Mouse (Mus musculus): Measurements from ENCODE around the gene Jph3. TPM values are rescaled to one million over a fixed set of nuclear protein-coding genes. Genes with fewer than 3 reads are reported as not detected.

Jph3 gene
- polyA plus RNA-seq (2016; fragmentation: Nextera tagmentation; extraction: Ambion mirVana) = 0.27 and 0.31 TPM in 2 replicates

DNA sequence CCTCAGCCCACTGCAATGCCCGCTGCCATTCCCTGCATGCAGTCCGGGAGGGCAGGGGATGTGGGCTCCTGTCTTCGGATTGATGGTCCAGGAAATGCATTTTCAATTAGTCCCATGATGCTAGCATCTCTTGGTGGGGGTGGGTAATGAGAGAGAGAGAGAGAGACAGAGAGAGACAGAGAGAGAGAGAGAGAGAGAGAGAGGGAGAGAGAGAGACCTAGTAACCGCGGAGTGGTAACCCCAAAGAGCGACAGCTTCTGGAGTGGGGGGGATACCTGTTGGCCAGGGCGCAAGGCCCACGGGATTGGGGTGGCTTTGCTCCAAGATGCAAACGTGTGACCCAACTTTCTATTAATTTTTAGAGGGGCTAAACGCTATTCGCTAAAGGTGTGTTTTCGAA is at the start of gene Jph3:
Gene Jph3 (plus strand): TSS at position 301 of the 400 bp plus-strand sequence.
- H3K4me3 ChIP-seq = peak within 1 kb of the TSS; percentile 60
- no peak within 1 kb of the TSS for H3K27ac ChIP-seq (ENCODE audit: poor library complexity, severe bottlenecking)
- ATAC-seq (ENCODE audit: insufficient number of reproducible peaks, low FRiP score) = no peak
- WGBS = 11% methylated on average over 12 of the region's 12 CpGs
- no peaks in the 10 kb centered on the region for H3K36me3 ChIP-seq
- peaks cover 17% of the 10 kb centered on the region for H3K4me1 ChIP-seq (replicated peaks)
- H3K27me3 ChIP-seq (replicated peaks) = peaks cover 83% of the 10 kb centered on the region
- peak within 1 kb of the TSS; percentile 84 for H3K4me2 ChIP-seq
- no peak within 1 kb of the TSS for H3K9ac ChIP-seq
- H3K9me3 ChIP-seq (replicated peaks) = peaks cover 5% of the 10 kb centered on the region

DNA sequence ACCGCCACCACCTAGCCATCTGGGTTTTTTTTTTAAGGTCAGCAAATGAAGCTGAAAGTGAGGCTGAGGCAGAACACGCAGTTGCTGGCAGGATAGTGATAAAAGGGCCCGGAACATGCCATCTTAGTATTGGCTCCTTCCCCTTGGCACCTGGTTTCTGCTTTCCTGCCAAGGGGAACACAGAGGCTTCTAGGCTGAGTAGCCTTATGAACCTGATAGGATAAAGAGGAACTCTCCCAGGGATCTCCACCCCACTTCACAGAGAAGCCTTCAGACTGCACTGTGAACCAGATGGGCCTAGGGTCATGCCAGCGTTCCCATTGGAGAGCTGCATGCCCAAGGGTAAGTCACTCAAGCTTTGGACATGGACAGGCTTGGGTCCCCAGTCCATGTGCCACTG is 48.5 kb upstream of the Jph3 start:
- no peaks in the 10 kb centered on the region for H3K36me3 ChIP-seq
- 76% methylated on average over 4 of the region's 4 CpGs for WGBS
- 0 out of 2 replicates have a peak, but pooled peaks cover 3% of the 10 kb centered on the region for H3K27me3 ChIP-seq (replicated peaks)
- no peak overlapping the region for H3K27ac ChIP-seq (ENCODE audit: poor library complexity, severe bottlenecking)
- no peak overlapping the region for H3K4me3 ChIP-seq
- no peak overlapping the region for H3K4me2 ChIP-seq
- no peaks in the 10 kb centered on the region for H3K9me3 ChIP-seq (replicated peaks)
- H3K4me1 ChIP-seq (replicated peaks) = no peaks in the 10 kb centered on the region
- no peak for ATAC-seq (ENCODE audit: insufficient number of reproducible peaks, low FRiP score)
- no peak overlapping the region for H3K9ac ChIP-seq

DNA sequence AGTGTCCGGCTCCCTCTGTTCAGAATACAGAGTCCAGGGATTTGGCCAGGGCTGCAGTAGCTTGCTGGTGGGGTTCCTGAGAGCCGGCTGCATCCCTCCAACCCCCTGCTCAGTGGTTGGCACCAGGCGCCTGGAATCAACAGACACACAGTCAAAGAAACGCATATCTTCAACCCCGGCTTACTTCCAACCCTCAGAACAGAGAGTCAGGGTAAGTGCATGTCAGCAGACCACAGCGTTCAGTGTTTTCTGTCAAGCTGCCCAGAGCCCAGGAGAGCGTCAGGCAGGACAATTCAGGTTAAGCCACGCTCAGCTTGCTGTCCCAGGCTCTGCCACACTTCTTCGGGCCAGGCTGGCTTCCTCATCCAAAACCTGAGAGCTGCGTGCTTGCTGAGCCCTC is 48.0 kb upstream of the Jph3 start:
- H3K4me2 ChIP-seq = no peak overlapping the region
- no peaks in the 10 kb centered on the region for H3K9me3 ChIP-seq (replicated peaks)
- no peak for ATAC-seq (ENCODE audit: insufficient number of reproducible peaks, low FRiP score)
- no peaks in the 10 kb centered on the region for H3K4me1 ChIP-seq (replicated peaks)
- no peaks in the 10 kb centered on the region for H3K36me3 ChIP-seq
- H3K27ac ChIP-seq (ENCODE audit: poor library complexity, severe bottlenecking) = no peak overlapping the region
- H3K27me3 ChIP-seq (replicated peaks) = 0 out of 2 replicates have a peak, but pooled peaks cover 3% of the 10 kb centered on the region
- 40% methylated on average over 10 of the region's 10 CpGs for WGBS
- no peak overlapping the region for H3K4me3 ChIP-seq
- no peak overlapping the region for H3K9ac ChIP-seq

DNA sequence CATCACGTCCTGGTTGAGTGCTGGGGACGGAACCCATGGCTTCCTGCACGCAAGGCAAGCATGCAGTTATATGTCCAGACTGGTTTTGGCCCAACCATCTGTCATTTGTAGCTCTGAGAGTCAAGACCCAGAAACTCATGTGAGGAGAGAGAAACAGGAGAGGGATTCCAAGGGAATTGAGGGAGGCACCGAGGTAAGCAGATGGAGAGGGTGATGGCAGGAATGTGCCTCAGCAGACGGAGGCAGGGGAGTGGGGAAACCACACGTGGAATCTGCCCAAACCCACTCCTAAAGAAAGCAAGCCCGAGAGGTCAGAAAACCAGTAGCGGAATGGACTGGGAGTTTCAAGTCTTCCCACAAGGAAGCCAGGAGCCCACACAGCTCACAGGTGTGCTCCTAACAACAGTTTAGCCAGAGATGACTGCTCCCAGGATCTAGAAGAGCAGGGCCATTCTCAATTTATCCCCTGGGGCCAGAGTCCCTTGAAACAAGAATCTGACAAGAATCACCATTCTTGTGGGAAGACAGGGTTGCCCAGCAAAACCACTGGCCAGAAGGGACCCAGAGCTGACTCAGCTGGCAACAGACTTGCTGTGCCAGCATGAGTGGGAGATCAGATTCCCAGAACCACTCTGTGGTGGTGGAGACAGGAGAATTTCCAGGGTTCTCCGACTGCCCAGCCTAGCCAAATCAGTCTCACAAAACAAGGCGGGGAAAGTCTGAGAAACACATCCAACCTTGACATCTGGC is 46.2 kb upstream of the Jph3 start:
- Histone ChIP-seq H3K4me3 (no peak overlapping the region), H3K9me3 (replicated peaks) (no peaks in the 10 kb centered on the region), H3K4me1 (replicated peaks) (peaks cover 10% of the 10 kb centered on the region), H3K27ac (ENCODE audit: poor library complexity, severe bottlenecking) (no peak overlapping the region), H3K4me2 (no peak overlapping the region), H3K27me3 (replicated peaks) (0 out of 2 replicates have a peak, but pooled peaks cover 3% of the 10 kb centered on the region), H3K36me3 (no peaks in the 10 kb centered on the region), H3K9ac (no peak overlapping the region)
- no peak for ATAC-seq (ENCODE audit: insufficient number of reproducible peaks, low FRiP score)
- WGBS = 68% methylated on average over 10 of the region's 10 CpGs

DNA sequence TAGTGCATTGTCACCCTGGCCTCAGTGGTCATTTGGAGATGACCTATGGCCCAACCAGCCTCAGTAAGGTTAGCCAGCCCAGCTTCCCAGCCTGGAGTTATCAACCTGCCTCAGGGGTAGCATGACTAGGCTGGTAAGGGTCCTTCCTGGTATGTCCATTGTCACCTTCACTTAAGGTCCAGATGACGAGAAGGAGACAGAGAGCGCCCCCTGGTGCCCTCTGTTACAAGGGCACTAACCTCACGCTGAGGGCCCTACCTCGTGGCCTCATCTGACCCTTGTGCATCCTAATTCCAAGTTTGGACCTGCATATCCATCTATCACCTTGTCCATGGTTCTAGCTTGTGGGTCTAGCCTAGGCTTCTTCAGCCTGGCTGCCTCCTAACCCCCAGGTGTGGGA is 44.0 kb upstream of the Jph3 start:
- ATAC-seq (ENCODE audit: insufficient number of reproducible peaks, low FRiP score) = no peak
- WGBS = 18% methylated on average over 4 of the region's 4 CpGs
- H3K36me3 ChIP-seq = no peaks in the 10 kb centered on the region
- peaks cover 13% of the 10 kb centered on the region for H3K4me1 ChIP-seq (replicated peaks)
- no peak overlapping the region for H3K9ac ChIP-seq
- H3K27ac ChIP-seq (ENCODE audit: poor library complexity, severe bottlenecking) = no peak overlapping the region
- no peaks in the 10 kb centered on the region for H3K9me3 ChIP-seq (replicated peaks)
- no peak overlapping the region for H3K4me2 ChIP-seq
- no peak overlapping the region for H3K4me3 ChIP-seq
- 0 out of 2 replicates have a peak, but pooled peaks cover 3% of the 10 kb centered on the region for H3K27me3 ChIP-seq (replicated peaks)

DNA sequence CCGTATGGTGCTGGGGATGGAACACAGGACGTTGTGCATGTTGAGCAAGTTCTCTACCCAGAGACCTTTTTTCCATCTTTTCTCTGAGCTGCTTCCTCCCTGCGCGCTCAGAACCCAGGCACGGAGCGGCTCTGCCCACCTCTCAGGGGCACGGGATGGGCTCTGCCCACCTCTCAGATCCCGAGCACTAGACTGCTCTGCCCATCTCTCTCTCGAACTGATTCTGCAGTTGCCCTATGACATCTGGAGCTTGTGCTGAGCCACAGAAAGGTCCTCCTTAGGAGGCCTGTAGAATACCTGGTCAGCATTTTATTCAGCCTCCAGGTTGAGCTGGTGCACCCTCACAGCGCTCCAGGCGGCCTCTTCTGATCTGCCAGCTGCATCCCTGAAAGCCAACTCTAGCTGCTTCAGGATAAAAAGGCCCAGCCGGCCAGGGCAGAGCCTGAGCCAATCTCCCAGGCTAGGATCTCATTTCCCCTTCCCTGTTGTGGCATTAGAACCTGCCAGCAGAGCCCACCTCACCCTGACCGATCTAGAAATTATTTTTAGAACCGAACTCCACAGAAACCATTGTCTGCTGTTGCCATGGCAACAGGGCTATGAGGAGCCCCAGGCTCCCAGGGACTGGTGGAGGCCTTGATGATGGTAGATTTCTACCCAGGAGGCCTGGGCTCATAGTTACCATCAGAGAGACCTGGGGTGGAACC is 41.8 kb upstream of the Jph3 start:
- Histone ChIP-seq H3K9me3 (replicated peaks) (no peaks in the 10 kb centered on the region), H3K9ac (no peak overlapping the region), H3K4me1 (replicated peaks) (peaks cover 13% of the 10 kb centered on the region), H3K4me2 (no peak overlapping the region), H3K4me3 (no peak overlapping the region), H3K36me3 (no peaks in the 10 kb centered on the region), H3K27me3 (replicated peaks) (0 out of 2 replicates have a peak, but pooled peaks cover 3% of the 10 kb centered on the region), H3K27ac (ENCODE audit: poor library complexity, severe bottlenecking) (no peak overlapping the region)
- no peak for ATAC-seq (ENCODE audit: insufficient number of reproducible peaks, low FRiP score)
- WGBS = 54% methylated on average over 14 of the region's 14 CpGs

DNA sequence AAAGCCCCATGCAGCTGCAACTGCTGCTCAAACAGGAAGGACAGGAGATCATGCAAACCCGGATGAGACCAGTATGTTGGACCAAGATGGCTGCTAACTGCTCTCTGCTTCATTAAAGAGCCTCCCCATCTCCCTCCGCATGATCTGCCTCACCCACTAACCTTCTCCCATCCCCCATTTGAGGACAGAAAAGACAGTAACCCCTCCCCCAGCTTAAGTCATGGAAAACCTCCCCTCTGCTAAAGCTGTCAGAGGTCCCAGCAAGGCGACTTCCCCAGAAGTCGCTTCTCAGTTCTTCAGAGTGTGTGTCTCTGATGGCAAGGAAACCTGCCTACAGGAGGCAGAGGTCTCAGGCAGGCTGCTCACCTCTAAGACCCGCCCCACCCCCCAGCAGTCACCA is 40.9 kb upstream of the Jph3 start:
- H3K27me3 ChIP-seq (replicated peaks) = 0 out of 2 replicates have a peak, but pooled peaks cover 3% of the 10 kb centered on the region
- H3K4me2 ChIP-seq = no peak overlapping the region
- H3K36me3 ChIP-seq = no peaks in the 10 kb centered on the region
- WGBS = 37% methylated on average over 5 of the region's 5 CpGs
- ATAC-seq (ENCODE audit: insufficient number of reproducible peaks, low FRiP score) = no peak
- H3K9me3 ChIP-seq (replicated peaks) = no peaks in the 10 kb centered on the region
- H3K9ac ChIP-seq = no peak overlapping the region
- H3K4me3 ChIP-seq = no peak overlapping the region
- H3K27ac ChIP-seq (ENCODE audit: poor library complexity, severe bottlenecking) = no peak overlapping the region
- H3K4me1 ChIP-seq (replicated peaks) = peaks cover 13% of the 10 kb centered on the region

DNA sequence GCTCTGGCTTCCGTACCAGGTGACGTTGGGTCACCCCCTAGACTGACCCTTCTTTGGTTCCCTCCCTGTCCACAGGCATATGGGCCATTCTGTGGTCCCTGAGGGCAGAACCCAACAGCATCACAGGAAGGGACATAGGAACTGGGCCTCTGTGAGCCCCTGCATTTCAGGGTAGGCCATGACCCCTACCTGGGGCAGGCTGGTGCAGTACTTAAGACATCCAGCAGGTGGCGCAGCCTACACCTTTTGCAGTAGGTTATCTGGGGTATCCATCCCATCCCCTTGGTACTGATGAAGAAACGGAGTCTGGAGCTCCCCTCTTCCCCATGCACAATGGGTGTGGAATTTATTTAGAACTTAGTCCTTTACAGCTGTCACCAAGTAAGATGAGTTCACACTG is 35.0 kb upstream of the Jph3 start:
- no peak for ATAC-seq (ENCODE audit: insufficient number of reproducible peaks, low FRiP score)
- Histone ChIP-seq H3K4me1 (replicated peaks) (peaks cover 12% of the 10 kb centered on the region), H3K27me3 (replicated peaks) (no peaks in the 10 kb centered on the region), H3K36me3 (no peaks in the 10 kb centered on the region), H3K27ac (ENCODE audit: poor library complexity, severe bottlenecking) (no peak overlapping the region), H3K4me2 (no peak overlapping the region), H3K9ac (no peak overlapping the region), H3K9me3 (replicated peaks) (no peaks in the 10 kb centered on the region), H3K4me3 (no peak overlapping the region)
- WGBS = 52% methylated on average over 4 of the region's 4 CpGs

DNA sequence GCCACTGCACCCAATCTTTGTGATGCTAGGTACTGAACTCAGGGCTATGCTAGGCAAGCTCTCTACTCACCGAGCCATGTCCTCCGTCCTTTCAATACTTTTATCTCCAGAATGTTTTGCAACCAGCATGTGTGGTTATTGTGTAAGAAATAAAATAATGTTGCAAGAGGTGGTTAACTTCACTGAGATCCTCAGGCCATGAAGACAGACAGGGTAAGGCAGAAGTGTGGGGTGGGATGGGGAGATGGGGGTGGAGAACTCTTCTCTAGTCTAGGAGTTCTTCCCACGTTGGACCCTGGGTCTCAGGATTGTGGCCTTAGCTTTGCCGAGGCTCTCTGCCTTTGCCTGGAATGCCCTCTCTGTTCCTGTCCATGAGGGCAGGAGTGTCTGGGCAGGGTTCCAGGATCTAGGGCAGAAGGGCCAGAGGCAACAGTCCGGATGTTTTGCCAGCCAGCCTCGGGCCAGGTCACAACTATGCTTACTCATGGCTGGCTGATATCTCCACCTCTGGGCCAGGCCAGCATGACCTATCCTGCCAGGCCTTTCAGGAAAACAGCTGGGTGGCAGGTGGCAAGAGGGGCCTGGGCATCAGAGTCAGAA is 33.7 kb upstream of the Jph3 start:
- no peaks in the 10 kb centered on the region for H3K27me3 ChIP-seq (replicated peaks)
- no peak overlapping the region for H3K4me3 ChIP-seq
- H3K4me1 ChIP-seq (replicated peaks) = peaks cover 12% of the 10 kb centered on the region
- H3K27ac ChIP-seq (ENCODE audit: poor library complexity, severe bottlenecking) = no peak overlapping the region
- H3K9me3 ChIP-seq (replicated peaks) = no peaks in the 10 kb centered on the region
- WGBS = 62% methylated on average over 6 of the region's 6 CpGs
- no peak for ATAC-seq (ENCODE audit: insufficient number of reproducible peaks, low FRiP score)
- H3K36me3 ChIP-seq = no peaks in the 10 kb centered on the region
- no peak overlapping the region for H3K9ac ChIP-seq
- H3K4me2 ChIP-seq = no peak overlapping the region

DNA sequence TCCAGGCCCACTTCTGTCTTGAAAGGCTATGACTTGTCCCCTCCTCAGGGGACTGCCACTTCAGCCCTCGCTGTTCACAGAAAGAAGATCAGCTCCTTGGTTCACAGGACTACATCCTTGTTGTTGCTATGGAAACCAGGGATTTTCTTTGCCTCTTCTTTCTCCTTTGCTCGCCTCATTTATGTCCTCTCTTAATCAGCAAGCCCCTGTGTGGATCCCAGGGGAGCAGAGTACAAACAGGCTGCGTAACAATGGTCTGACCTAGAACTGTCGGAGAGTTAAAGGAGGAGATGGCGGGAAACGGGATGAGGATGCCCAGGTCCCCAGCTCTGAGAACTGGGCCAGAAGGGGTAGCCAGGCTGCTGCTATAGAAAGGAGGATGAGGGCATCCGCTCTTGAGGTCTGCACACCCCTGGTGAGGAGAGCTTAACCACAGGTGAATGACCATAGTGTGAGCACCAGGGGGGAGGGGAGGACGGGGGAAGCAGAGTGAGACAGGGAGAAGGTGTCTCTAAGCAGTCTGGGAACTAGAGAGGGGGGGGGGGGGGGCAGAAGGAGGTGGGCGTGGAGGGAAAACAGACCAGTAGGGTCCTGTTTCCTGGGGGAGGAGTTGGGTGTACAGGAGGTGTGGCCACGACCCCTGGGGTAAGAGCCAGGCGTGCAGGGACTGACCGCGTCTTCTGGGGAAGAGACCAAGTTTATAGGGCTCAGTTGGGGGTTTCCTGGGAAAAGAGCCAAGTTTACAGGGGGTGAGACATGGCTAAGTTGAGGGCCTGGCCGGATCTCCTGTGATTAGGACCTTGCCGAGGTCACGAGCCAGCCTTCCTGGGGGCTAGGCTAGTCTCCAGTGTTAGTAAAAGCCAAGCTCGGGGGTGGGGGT is 31.4 kb upstream of the Jph3 start:
- Histone ChIP-seq H3K4me3 (peak overlapping the region; percentile 30), H3K9ac (peak overlapping the region; percentile 41; the same call in 1 of the 2 replicates)
- ATAC-seq (ENCODE audit: insufficient number of reproducible peaks, low FRiP score) = peak; percentile 51

More for the DNA sequence above, 31.4 kb upstream of the Jph3 start:
- Histone ChIP-seq H3K4me2 (peak overlapping the region; percentile 63), H3K9me3 (replicated peaks) (no peaks in the 10 kb centered on the region), H3K27me3 (replicated peaks) (no peaks in the 10 kb centered on the region), H3K36me3 (no peaks in the 10 kb centered on the region), H3K4me1 (replicated peaks) (peaks cover 12% of the 10 kb centered on the region), H3K27ac (ENCODE audit: poor library complexity, severe bottlenecking) (no peak overlapping the region)
- WGBS = 4% methylated on average over 16 of the region's 17 CpGs
